Mouse (Mus musculus): ENCODE data around the gene Gsdmc4. TPM values are rescaled to one million over a fixed set of nuclear protein-coding genes. Genes with fewer than 3 reads are reported as not detected.
"Not testable (repeated sequence)": the region's sequence is repeated elsewhere in the genome, so short reads cannot be mapped to it uniquely, and the experiment has no call there.

Gene Gsdmc4
- polyA plus RNA-seq (2015; fragmentation: Nextera tagmentation; extraction: Ambion mirVana) = not detected in 2 replicates

GRCm38 (mm10) chr15:63912197-63912596 is at the start of gene Gsdmc4:
Gene Gsdmc4, minus strand, starts transcription at chr15:63912297.
- WGBS = 82% methylated on average over 2 of the region's 2 CpGs
- H3K27ac ChIP-seq; H3K36me3 ChIP-seq; H3K27me3 ChIP-seq; H3K4me3 ChIP-seq; ATAC-seq (ENCODE audit: insufficient number of reproducible peaks, low FRiP score, low TSS enrichment, low read depth); H3K9ac ChIP-seq; H3K4me2 ChIP-seq; H3K4me1 ChIP-seq; H3K9me3 ChIP-seq: not testable (repeated sequence)

DNA sequence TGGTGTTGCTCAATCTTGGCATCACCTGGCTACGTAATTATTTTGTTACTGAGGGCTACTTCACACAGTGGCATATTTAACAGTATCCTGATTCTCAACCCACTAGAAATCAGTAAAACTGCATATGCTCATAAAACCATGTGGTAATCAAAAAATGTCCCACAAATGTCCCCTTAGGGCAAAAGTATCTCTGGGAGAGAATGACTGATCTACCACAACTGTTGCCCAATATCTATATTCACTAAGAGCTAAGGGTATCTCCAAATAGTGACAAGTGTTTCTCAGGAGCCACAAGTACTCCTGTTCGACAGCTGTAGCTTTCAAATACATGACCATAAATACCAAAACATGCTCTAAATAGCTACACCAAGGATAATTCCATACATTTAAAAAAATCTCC is 48.4 kb upstream of the Gsdmc4 start:
- Histone ChIP-seq H3K9ac (no peak overlapping the region), H3K4me3 (no peak overlapping the region), H3K27ac (no peak overlapping the region), H3K4me1 (no peaks in the 10 kb centered on the region), H3K4me2 (no peak overlapping the region), H3K9me3 (no peaks in the 10 kb centered on the region), H3K36me3 (no peaks in the 10 kb centered on the region), H3K27me3 (no peaks in the 10 kb centered on the region)
- WGBS = 79% methylated on average over 2 of the region's 2 CpGs
- ATAC-seq (ENCODE audit: insufficient number of reproducible peaks, low FRiP score, low TSS enrichment, low read depth) = no peak

- H3K4me3 ChIP-seq = no peak overlapping the region
- ATAC-seq (ENCODE audit: insufficient number of reproducible peaks, low FRiP score, low TSS enrichment, low read depth) = no peak
- H3K4me2 ChIP-seq = no peak overlapping the region
- no peaks in the 10 kb centered on the region for H3K4me1 ChIP-seq
- no peaks in the 10 kb centered on the region for H3K36me3 ChIP-seq
- no peaks in the 10 kb centered on the region for H3K9me3 ChIP-seq
- H3K27me3 ChIP-seq = no peaks in the 10 kb centered on the region
- no peak overlapping the region for H3K27ac ChIP-seq
- H3K9ac ChIP-seq = no peak overlapping the region
Measured at GRCm38 (mm10) chr15:63957553-63957952, 45.5 kb upstream of the Gsdmc4 start.

DNA sequence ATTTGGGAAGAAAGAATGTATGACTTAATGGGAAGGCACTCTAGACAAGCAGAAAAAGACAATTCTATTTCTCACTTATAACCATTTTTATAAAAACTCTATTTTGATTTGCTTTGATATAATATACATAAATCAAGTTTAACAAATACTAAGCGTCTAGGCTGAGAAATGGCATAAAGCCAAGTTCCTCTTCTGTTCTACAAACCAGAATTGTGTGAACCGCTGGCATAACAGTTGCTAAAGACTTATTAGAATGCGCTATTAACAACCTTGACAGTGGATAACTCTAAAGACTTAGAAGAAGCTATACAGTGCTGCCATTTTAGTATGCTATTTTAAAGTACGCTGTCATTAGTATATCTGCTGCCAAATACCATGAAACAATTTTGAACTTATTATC is 41.2 kb upstream of the Gsdmc4 start:
- 75% methylated on average over 4 of the region's 4 CpGs for WGBS
- Histone ChIP-seq H3K4me2 (no peak overlapping the region), H3K27me3 (no peaks in the 10 kb centered on the region), H3K36me3 (no peaks in the 10 kb centered on the region), H3K27ac (no peak overlapping the region), H3K9ac (no peak overlapping the region), H3K9me3 (no peaks in the 10 kb centered on the region), H3K4me3 (no peak overlapping the region), H3K4me1 (no peaks in the 10 kb centered on the region)
- no peak for ATAC-seq (ENCODE audit: insufficient number of reproducible peaks, low FRiP score, low TSS enrichment, low read depth)

GRCm38 (mm10) chr15:63941221-63941620 is 29.1 kb upstream of the Gsdmc4 start:
- Histone ChIP-seq H3K9me3 (no peaks in the 10 kb centered on the region), H3K4me3 (no peak overlapping the region), H3K9ac (no peak overlapping the region), H3K36me3 (peaks cover 29% of the 10 kb centered on the region; the same call in 1 of the 2 replicates), H3K4me1 (no peaks in the 10 kb centered on the region), H3K27me3 (no peaks in the 10 kb centered on the region), H3K4me2 (no peak overlapping the region), H3K27ac (no peak overlapping the region)
- ATAC-seq (ENCODE audit: insufficient number of reproducible peaks, low FRiP score, low TSS enrichment, low read depth) = no peak
- WGBS = 85% methylated on average over 1 of the region's 1 CpGs

- Histone ChIP-seq H3K36me3 (peaks cover 21% of the 10 kb centered on the region; the same call in 1 of the 2 replicates), H3K27ac (no peak overlapping the region)
- 91% methylated on average over 1 of the region's 1 CpGs for WGBS
Measured at GRCm38 (mm10) chr15:63932656-63933055, 20.6 kb upstream of the Gsdmc4 start.

DNA sequence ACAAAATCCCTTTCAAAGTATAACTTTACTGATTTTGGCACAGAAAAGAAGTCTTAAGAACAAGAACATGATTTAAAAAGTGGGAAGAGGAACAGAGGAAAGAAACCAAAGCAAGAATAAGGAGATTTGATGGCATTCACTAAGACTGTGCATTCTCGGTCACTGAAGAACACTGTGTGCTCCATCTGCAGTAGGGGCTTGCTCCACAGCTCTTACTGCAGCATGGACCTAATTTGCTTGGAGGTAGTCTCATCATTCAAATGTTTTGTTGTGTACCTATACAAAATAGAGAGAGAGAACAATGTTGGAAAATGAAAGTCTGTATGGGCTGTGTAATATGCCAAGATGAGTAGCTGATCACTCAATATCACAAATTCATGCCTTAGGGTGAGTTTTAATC is 19.3 kb upstream of the Gsdmc4 start:
- no peak overlapping the region for H3K4me3 ChIP-seq
- no peak overlapping the region for H3K9ac ChIP-seq
- no peaks in the 10 kb centered on the region for H3K9me3 ChIP-seq
- no peaks in the 10 kb centered on the region for H3K27me3 ChIP-seq
- WGBS = 95% methylated on average over 1 of the region's 1 CpGs
- H3K27ac ChIP-seq = no peak overlapping the region
- ATAC-seq (ENCODE audit: insufficient number of reproducible peaks, low FRiP score, low TSS enrichment, low read depth) = no peak
- H3K4me1 ChIP-seq = no peaks in the 10 kb centered on the region
- no peak overlapping the region for H3K4me2 ChIP-seq
- peaks cover 24% of the 10 kb centered on the region; the same call in 1 of the 2 replicates for H3K36me3 ChIP-seq

More at GRCm38 (mm10) chr15:63932656-63933055, 20.6 kb upstream of the Gsdmc4 start:
- no peak overlapping the region for H3K4me3 ChIP-seq
- no peaks in the 10 kb centered on the region for H3K9me3 ChIP-seq
- ATAC-seq (ENCODE audit: insufficient number of reproducible peaks, low FRiP score, low TSS enrichment, low read depth) = no peak
- H3K4me2 ChIP-seq = no peak overlapping the region
- H3K9ac ChIP-seq = no peak overlapping the region
- H3K27me3 ChIP-seq = no peaks in the 10 kb centered on the region
- no peaks in the 10 kb centered on the region for H3K4me1 ChIP-seq

DNA sequence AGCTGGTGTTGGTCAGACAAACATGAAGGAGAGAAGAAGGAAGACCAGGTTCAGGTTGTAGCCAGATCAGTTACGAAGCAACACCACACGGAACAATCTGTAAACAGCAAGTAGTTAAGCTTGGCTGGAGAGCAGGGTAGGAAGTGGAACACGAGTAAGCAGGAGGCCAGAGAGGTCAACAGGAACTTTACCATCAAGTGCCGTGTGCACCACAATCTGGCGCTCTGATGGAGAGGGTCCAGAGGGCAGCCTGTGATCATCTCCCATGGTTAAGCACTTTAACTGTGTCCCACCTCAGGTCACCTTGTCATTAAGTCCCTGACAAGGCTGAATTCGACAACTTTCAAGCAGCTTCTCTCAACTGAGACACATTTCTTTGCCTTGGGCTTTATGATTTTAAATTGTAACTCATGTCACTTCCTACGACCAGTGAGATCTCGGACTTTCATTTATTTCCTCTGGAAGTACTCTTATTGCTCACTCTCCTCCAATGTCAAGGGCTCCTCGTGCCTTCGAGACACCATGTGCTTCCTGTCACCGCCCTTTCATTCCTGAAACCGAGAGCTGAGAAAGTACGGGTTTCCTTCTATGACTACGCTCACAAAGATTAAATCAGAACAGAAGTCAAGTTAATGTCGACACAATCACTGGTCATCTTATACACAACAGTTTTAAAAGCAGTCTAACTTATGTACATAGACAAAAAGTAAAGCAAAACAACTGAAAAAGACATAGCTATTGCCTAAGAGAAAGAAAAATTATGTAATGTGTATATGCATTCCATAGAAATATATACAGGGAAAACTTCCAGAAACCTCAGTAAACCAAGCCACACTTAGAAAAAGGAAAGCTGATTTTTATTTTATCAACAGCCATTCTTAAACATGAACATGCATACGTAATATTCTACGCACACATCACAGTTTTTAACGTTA is 18.3 kb upstream of the Gsdmc4 start:
- Histone ChIP-seq H3K9me3 (no peaks in the 10 kb centered on the region), H3K4me3 (no peak overlapping the region), H3K36me3 (peaks cover 21% of the 10 kb centered on the region; the same call in 1 of the 2 replicates), H3K27ac (no peak overlapping the region), H3K4me2 (no peak overlapping the region), H3K4me1 (no peaks in the 10 kb centered on the region), H3K9ac (no peak overlapping the region), H3K27me3 (no peaks in the 10 kb centered on the region)
- WGBS = 88% methylated on average over 18 of the region's 18 CpGs
- ATAC-seq (ENCODE audit: insufficient number of reproducible peaks, low FRiP score, low TSS enrichment, low read depth) = no peak

DNA sequence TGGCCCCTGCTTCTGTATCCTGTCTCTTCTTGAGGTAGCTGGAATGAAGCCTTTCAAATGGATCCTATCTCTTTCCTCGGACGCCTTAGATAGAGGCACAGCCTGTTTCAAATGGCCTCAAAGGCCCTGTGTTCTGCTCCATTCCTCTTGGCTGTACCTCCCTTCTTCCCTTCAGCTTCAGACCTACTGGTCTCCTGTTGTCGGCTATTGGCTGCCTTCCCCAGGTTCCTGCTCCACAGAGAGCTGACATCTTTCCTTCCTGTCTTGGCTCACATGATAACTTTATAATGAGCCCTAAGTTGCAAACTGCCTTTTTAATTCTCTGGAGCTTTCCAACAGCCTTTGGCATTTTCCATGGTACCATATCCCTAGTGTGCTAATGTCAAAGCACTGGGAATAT is 14.1 kb upstream of the Gsdmc4 start:
- ATAC-seq (ENCODE audit: insufficient number of reproducible peaks, low FRiP score, low TSS enrichment, low read depth) = no peak
- H3K4me1 ChIP-seq = no peaks in the 10 kb centered on the region
- H3K9ac ChIP-seq = no peak overlapping the region
- H3K4me3 ChIP-seq = no peak overlapping the region
- no peaks in the 10 kb centered on the region for H3K27me3 ChIP-seq
- H3K9me3 ChIP-seq = no peaks in the 10 kb centered on the region
- 80% methylated on average over 3 of the region's 3 CpGs for WGBS
- no peak overlapping the region for H3K27ac ChIP-seq
- peaks cover 11% of the 10 kb centered on the region; the same call in 1 of the 2 replicates for H3K36me3 ChIP-seq
- no peak overlapping the region for H3K4me2 ChIP-seq

- Histone ChIP-seq H3K27ac (no peak overlapping the region), H3K36me3 (peaks cover 4% of the 10 kb centered on the region; the same call in 1 of the 2 replicates), H3K4me2 (no peak overlapping the region), H3K4me3 (no peak overlapping the region), H3K9ac (no peak overlapping the region), H3K27me3 (no peaks in the 10 kb centered on the region), H3K4me1 (no peaks in the 10 kb centered on the region), H3K9me3 (no peaks in the 10 kb centered on the region)
- ATAC-seq (ENCODE audit: insufficient number of reproducible peaks, low FRiP score, low TSS enrichment, low read depth) = no peak
- WGBS = 73% methylated on average over 1 of the region's 1 CpGs
Measured at GRCm38 (mm10) chr15:63924484-63924883, 12.4 kb upstream of the Gsdmc4 start.

DNA sequence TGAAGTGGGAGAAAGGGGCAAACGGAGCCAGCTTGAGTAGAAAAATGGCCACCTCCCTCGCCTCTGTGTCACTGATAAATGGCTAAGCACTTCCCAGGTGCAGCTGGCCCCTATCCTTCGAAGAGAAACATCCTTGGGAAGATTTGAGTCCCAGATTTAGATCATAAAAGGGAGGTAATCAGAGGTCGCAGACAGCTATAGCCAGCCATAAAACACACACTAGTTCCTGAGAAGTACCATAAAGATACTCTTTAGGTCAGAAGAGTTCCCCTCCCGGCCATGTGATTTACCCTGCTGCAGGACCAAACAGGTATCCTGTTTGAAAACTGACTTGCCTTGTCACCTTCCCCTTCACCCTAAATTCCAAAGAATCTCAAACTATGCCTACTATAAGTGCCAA is 9.5 kb upstream of the Gsdmc4 start:
- not testable (repeated sequence) for H3K4me3 ChIP-seq; H3K9ac ChIP-seq; H3K4me1 ChIP-seq; ATAC-seq (ENCODE audit: insufficient number of reproducible peaks, low FRiP score, low TSS enrichment, low read depth); H3K36me3 ChIP-seq; H3K27ac ChIP-seq; H3K27me3 ChIP-seq; H3K4me2 ChIP-seq; H3K9me3 ChIP-seq
- 29% methylated on average over 2 of the region's 5 CpGs for WGBS

- not testable (repeated sequence) for H3K9ac ChIP-seq; ATAC-seq (ENCODE audit: insufficient number of reproducible peaks, low FRiP score, low TSS enrichment, low read depth); H3K4me1 ChIP-seq; H3K4me2 ChIP-seq; H3K27ac ChIP-seq; H3K27me3 ChIP-seq; H3K4me3 ChIP-seq; H3K36me3 ChIP-seq; H3K9me3 ChIP-seq
- 82% methylated on average over 2 of the region's 2 CpGs for WGBS
Measured at GRCm38 (mm10) chr15:63919728-63920127, 7.6 kb upstream of the Gsdmc4 start.
